Mouse (Mus musculus) forebrain, postnatal 0 days (tissue): ENCODE measurements around the gene Hsf2. TPM values are rescaled to one million over a fixed set of nuclear protein-coding genes. Genes with fewer than 3 reads are reported as not detected.
A peak's percentile ranks its signal among the peaks of the same experiment; 100 is the strongest.

Source experiments
- ATAC-seq: fragments of 200-750 bp; cut with Nextera tagmentation; 2 replicates; pipeline ENCODE4 v1.8.0; 2017; ENCODE audit warnings: mild to moderate bottlenecking, moderate library complexity
- DNase-seq: peaks from one replicate; pipeline ENCODE4 v3.0.0-alpha.2; 2015
- H3K27ac ChIP-seq: fragments of 300-500 bp; sonication (generic); 2 replicates; pipeline ENCODE4 v1.5.1; 2014; ENCODE audit warnings: low read depth, mild to moderate bottlenecking, antibody characterized with exemption, low read length, moderate library complexity, mixed read lengths
- H3K27me3 ChIP-seq: fragments of 300-500 bp; sonication (generic); 2 replicates; pipeline ENCODE4 v1.6.1; 2014; ENCODE audit warnings: mild to moderate bottlenecking, low read length, mixed read lengths; ENCODE audit not compliant: insufficient read depth
- H3K36me3 ChIP-seq: fragments of 300-500 bp; sonication (generic); 2 replicates; pipeline ENCODE4 v1.6.1; 2014; ENCODE audit warnings: mild to moderate bottlenecking, moderate library complexity; ENCODE audit not compliant: insufficient read depth
- H3K4me1 ChIP-seq: fragments of 300-500 bp; sonication (generic); 2 replicates; pipeline ENCODE4 v1.6.1; 2014; ENCODE audit warnings: antibody characterized with exemption; ENCODE audit not compliant: insufficient read depth
- H3K4me2 ChIP-seq: fragments of 300-500 bp; sonication (generic); 2 replicates; pipeline ENCODE4 v1.6.1; 2014; ENCODE audit warnings: low read depth, mild to moderate bottlenecking, moderate library complexity
- H3K4me3 ChIP-seq: fragments of 300-500 bp; sonication (generic); 2 replicates; pipeline ENCODE4 v1.5.1; 2014; ENCODE audit warnings: low read depth, low read length, mixed read lengths
- H3K9ac ChIP-seq: fragments of 300-500 bp; sonication (generic); 2 replicates; pipeline ENCODE4 v1.6.1; 2014; ENCODE audit warnings: mild to moderate bottlenecking
- H3K9me3 ChIP-seq: fragments of 300-500 bp; sonication (generic); 2 replicates; pipeline ENCODE4 v1.6.1; 2016; ENCODE audit warnings: low read length
- CTCF ChIP-seq: sonication (generic); IDR thresholded peaks from 2 replicates; pipeline ENCODE4 v1.5.1; 2016; ENCODE audit warnings: antibody characterized with exemption, control low read depth, low read depth
- whole genome bisulfite sequencing: fragments of 180-500 bp; shearing (Covaris S2); extraction: QIAGEN DNeasy Blood & Tissue Kit; methylation state at CpG from one replicate; pipeline ENCODE4 v1.1.7; 2014; 5-methylcytosine and 5-hydroxymethylcytosine counted together
- polyA plus RNA-seq: library from polyadenylated mRNA; unstranded; fragments of >200 nt; fragmentation: Nextera tagmentation; extraction: Ambion mirVana; gene quantifications from 2 replicates; pipeline ENCODE4 v1.2.1, GENCODE M21; 2015
- total RNA-seq: library from RNA; depleted of rRNA; stranded (reverse); fragments of >200 nt; gene quantifications from 2 replicates; pipeline ENCODE4 v1.2.3, GENCODE M21; 2014

The Hsf2 gene
- total and polyA plus RNA-seq, 2 experiments from 2014 or later = 47.9 to 57.7 TPM

- Histone ChIP-seq H3K36me3 (no peaks in the 10 kb centered on the region), H3K4me2 (peak overlapping the region; percentile 50), H3K4me1 (peaks cover 11% of the 10 kb centered on the region; the same call in 1 of the 2 replicates), H3K9ac (no peak overlapping the region), H3K9me3 (0 out of 2 replicates have a peak, but pooled peaks cover 4% of the 10 kb centered on the region), H3K27ac (no peak overlapping the region), H3K27me3 (no peaks in the 10 kb centered on the region), H3K4me3 (no peak overlapping the region)
- DNase-seq (no peak), ATAC-seq (no peak)
- 0 out of 2 replicates have a peak, but pooled peaks have one; percentile 3 for TF ChIP-seq CTCF
Observed at GRCm38 (mm10) chr10:57488591-57488990, 2.4 kb downstream of the Hsf2 start.

GRCm38 (mm10) chr10:57492050-57492449 is 5.9 kb downstream of the Hsf2 start:
- DNase-seq (no peak), ATAC-seq (no peak)
- TF ChIP-seq CTCF = no peak
- 59% methylated on average over 2 of the region's 2 CpGs for WGBS
- Histone ChIP-seq H3K27ac (no peak overlapping the region), H3K9me3 (0 out of 2 replicates have a peak, but pooled peaks cover 5% of the 10 kb centered on the region), H3K4me1 (peaks cover 11% of the 10 kb centered on the region; the same call in 1 of the 2 replicates), H3K4me3 (no peak overlapping the region), H3K9ac (no peak overlapping the region), H3K27me3 (no peaks in the 10 kb centered on the region), H3K4me2 (no peak overlapping the region), H3K36me3 (no peaks in the 10 kb centered on the region)

- no peak for DNase-seq
- Histone ChIP-seq H3K4me3 (no peak overlapping the region), H3K4me2 (no peak overlapping the region), H3K27me3 (no peaks in the 10 kb centered on the region), H3K27ac (no peak overlapping the region), H3K9ac (no peak overlapping the region), H3K36me3 (peaks cover 8% of the 10 kb centered on the region; the same call in 1 of the 2 replicates), H3K9me3 (no peaks in the 10 kb centered on the region), H3K4me1 (no peaks in the 10 kb centered on the region)
- 84% methylated on average over 9 of the region's 9 CpGs for WGBS
- no peak for TF ChIP-seq CTCF
- ATAC-seq = no peak
Observed at GRCm38 (mm10) chr10:57499414-57500156, 13.4 kb downstream of the Hsf2 start.

- no peaks in the 10 kb centered on the region for H3K4me1 ChIP-seq
- no peak overlapping the region for H3K27ac ChIP-seq
- DNase-seq = no peak
- H3K9ac ChIP-seq = no peak overlapping the region
- no peaks in the 10 kb centered on the region for H3K9me3 ChIP-seq
- peak; percentile 16; the same call in 1 of the 2 replicates for ATAC-seq
- WGBS = 99% methylated on average over 2 of the region's 2 CpGs
- H3K27me3 ChIP-seq = no peaks in the 10 kb centered on the region
- H3K4me2 ChIP-seq = no peak overlapping the region
- peaks cover 45% of the 10 kb centered on the region for H3K36me3 ChIP-seq
- TF ChIP-seq CTCF = no peak
- no peak overlapping the region for H3K4me3 ChIP-seq
Observed at GRCm38 (mm10) chr10:57514616-57515015, 28.4 kb downstream of the Hsf2 start.

GRCm38 (mm10) chr10:57515278-57515677 is 29.1 kb downstream of the Hsf2 start:
- no peak for TF ChIP-seq CTCF
- Histone ChIP-seq H3K27ac (no peak overlapping the region), H3K4me3 (no peak overlapping the region), H3K9ac (no peak overlapping the region), H3K27me3 (no peaks in the 10 kb centered on the region), H3K4me2 (no peak overlapping the region), H3K9me3 (no peaks in the 10 kb centered on the region), H3K4me1 (no peaks in the 10 kb centered on the region), H3K36me3 (peaks cover 49% of the 10 kb centered on the region)
- ATAC-seq (no peak), DNase-seq (no peak)
- WGBS = 91% methylated on average over 1 of the region's 1 CpGs

- no peak for TF ChIP-seq CTCF
- Histone ChIP-seq H3K27me3 (no peaks in the 10 kb centered on the region), H3K27ac (no peak overlapping the region), H3K9me3 (no peaks in the 10 kb centered on the region), H3K36me3 (peaks cover 29% of the 10 kb centered on the region), H3K9ac (no peak overlapping the region), H3K4me2 (no peak overlapping the region), H3K4me3 (no peak overlapping the region), H3K4me1 (peaks cover 15% of the 10 kb centered on the region; the same call in 1 of the 2 replicates)
- ATAC-seq (no peak), DNase-seq (no peak)
- WGBS = 95% methylated on average over 5 of the region's 5 CpGs
Observed at GRCm38 (mm10) chr10:57526469-57526868, 40.3 kb downstream of the Hsf2 start.

- Histone ChIP-seq H3K4me3 (peak overlapping the region; percentile 95), H3K4me2 (peak overlapping the region; percentile 70), H3K9ac (peak overlapping the region; percentile 97; the same call in 1 of the 2 replicates), H3K27me3 (no peaks in the 10 kb centered on the region), H3K4me1 (peaks cover 15% of the 10 kb centered on the region; the same call in 1 of the 2 replicates), H3K9me3 (no peaks in the 10 kb centered on the region), H3K36me3 (peaks cover 10% of the 10 kb centered on the region), H3K27ac (no peak overlapping the region)
- 59% methylated on average over 2 of the region's 2 CpGs for WGBS
- TF ChIP-seq CTCF = no peak
- ATAC-seq (no peak), DNase-seq (no peak)
Observed at GRCm38 (mm10) chr10:57531076-57531475, 44.9 kb downstream of the Hsf2 start.
